Mouse (Mus musculus) embryonic facial prominence, embryonic 10.5 days (tissue): Measurements from ENCODE around the gene Itpk1. TPM values are rescaled to one million over a fixed set of nuclear protein-coding genes. Genes with fewer than 3 reads are reported as not detected.

Source experiments
- DNase-seq: peaks from one replicate; pipeline ENCODE4 v3.0.0-alpha.2; 2017; ENCODE audit warnings: low spot score
- H3K27ac ChIP-seq: fragments of 300-500 bp; sonication (generic); replicated peaks from 2 replicates; pipeline ENCODE4 v1.5.1; 2016; ENCODE audit warnings: mild to moderate bottlenecking
- H3K27me3 ChIP-seq: fragments of 300-500 bp; sonication (generic); replicated peaks from 2 replicates; pipeline ENCODE4 v1.6.1; 2016; ENCODE audit warnings: low read depth, mild to moderate bottlenecking; ENCODE audit not compliant: poor library complexity, severe bottlenecking
- H3K36me3 ChIP-seq: fragments of 300-500 bp; sonication (generic); replicated peaks from 2 replicates; pipeline ENCODE4 v1.6.1; 2016; ENCODE audit warnings: mild to moderate bottlenecking, moderate library complexity
- H3K4me1 ChIP-seq: fragments of 300-500 bp; sonication (generic); 2 replicates; pipeline ENCODE4 v1.6.1; 2016
- H3K4me3 ChIP-seq: fragments of 300-500 bp; sonication (generic); 2 replicates; pipeline ENCODE4 v1.5.1; 2016; ENCODE audit warnings: mild to moderate bottlenecking, moderate library complexity
- H3K9me3 ChIP-seq: fragments of 300-500 bp; sonication (generic); 2 replicates; pipeline ENCODE4 v1.6.1; 2016; ENCODE audit warnings: mild to moderate bottlenecking
- WGBS: fragments of 180-500 bp; shearing (Covaris S2); methylation state at CpG from one replicate; pipeline ENCODE4 v1.1.7; 2016; 5-methylcytosine and 5-hydroxymethylcytosine counted together
- polyA plus RNA-seq: library from polyadenylated mRNA; unstranded; fragments of >200 nt; fragmentation: Nextera tagmentation; extraction: Ambion mirVana; gene quantifications from 2 replicates; pipeline ENCODE4 v1.2.1, GENCODE M21; 2016

Itpk1 gene
- polyA plus RNA-seq, 1 experiment from 2014 or later, result 13.7 TPM

DNA sequence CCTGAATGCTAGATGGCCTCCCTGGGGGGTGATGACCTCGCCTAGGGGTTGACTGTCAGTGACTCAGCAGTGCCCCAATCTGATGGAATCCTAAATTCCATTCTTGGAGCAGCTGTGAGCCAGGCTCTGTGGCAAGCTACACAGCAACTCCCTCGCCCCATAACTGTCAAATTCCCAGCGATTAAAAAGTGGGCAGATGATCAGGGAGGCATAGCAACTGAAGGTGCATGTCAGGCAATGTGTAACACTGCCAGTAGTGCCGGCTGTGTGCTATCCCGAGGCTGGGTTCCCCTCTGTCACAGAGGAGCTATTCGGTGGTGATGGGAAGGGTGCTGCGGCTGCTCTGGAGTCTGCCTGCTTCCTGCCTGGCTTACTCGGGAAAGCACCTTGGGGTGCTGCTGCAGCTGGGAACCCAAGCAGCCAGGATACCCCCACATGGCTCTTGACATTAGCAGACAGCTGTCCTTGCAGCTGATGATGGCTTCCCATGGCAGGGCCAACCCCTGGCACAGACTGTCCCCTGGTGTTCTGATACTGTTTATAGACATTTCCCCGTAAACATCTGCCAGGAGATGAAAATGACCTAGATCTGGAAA lies 118.3 kb downstream of the Itpk1 start:
- Histone ChIP-seq H3K9me3 (no peaks in the 10 kb centered on the region), H3K4me3 (no peak overlapping the region), H3K4me1 (peaks cover 7% of the 10 kb centered on the region; the same call in 1 of the 2 replicates), H3K27me3 (no peaks in the 10 kb centered on the region), H3K36me3 (peaks cover 16% of the 10 kb centered on the region; the same call in 1 of the 2 replicates), H3K27ac (no peak overlapping the region)
- no peak for DNase-seq
- WGBS, result 88% methylated on average over 9 of the region's 9 CpGs

DNA sequence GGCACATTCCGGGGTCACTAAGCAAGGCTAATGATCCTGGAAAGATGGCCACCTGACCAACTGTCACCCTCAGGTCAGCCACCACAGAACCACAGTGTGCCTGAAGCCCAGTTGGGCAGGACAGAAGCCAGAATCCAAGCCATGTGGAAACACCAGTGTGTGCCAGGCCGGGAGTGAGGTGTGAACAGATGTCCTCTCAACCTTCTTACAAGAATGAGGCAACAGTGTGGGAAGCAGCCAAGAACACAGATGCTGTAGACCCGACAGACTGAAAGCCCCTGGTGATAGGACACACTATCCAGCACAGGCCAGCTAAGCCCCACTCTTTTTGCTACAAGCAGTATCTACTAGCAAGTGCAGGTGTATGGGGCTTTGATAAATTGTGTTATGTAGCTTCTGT lies 119.3 kb downstream of the Itpk1 start:
- Histone ChIP-seq H3K4me3 (no peak overlapping the region), H3K4me1 (peaks cover 7% of the 10 kb centered on the region; the same call in 1 of the 2 replicates), H3K36me3 (peaks cover 16% of the 10 kb centered on the region; the same call in 1 of the 2 replicates), H3K9me3 (no peaks in the 10 kb centered on the region), H3K27me3 (no peaks in the 10 kb centered on the region), H3K27ac (no peak overlapping the region)
- WGBS, result 88% methylated on average over 3 of the region's 3 CpGs
- DNase-seq, result no peak

DNA sequence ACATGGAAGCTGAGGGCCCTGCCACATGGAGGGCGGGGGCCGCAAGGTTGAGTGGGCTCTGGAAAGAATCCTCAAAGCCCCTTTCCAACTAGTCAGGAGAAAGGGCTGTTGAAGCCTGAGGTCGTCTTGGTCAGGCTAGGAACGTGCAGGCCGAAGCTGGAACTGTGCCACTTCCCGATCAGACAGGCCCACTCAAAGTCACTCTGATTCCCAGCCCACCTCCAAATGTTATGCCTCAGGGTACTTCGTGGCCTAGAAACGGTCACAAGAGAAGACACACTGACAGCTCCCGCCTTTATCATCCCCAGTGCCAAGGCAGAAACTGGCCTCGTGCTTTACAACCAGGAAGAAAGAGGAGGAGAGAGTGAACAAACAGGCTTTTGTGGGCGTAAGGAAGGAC lies 122.3 kb downstream of the Itpk1 start:
- Histone ChIP-seq H3K27ac (no peak overlapping the region), H3K4me1 (peaks cover 7% of the 10 kb centered on the region; the same call in 1 of the 2 replicates), H3K27me3 (no peaks in the 10 kb centered on the region), H3K4me3 (no peak overlapping the region), H3K9me3 (no peaks in the 10 kb centered on the region), H3K36me3 (peaks cover 20% of the 10 kb centered on the region; the same call in 1 of the 2 replicates)
- DNase-seq, result no peak
- WGBS, result 67% methylated on average over 11 of the region's 11 CpGs

GRCm38 (mm10) chr12:102581579-102582196 lies 123.0 kb downstream of the Itpk1 start:
- H3K4me3 ChIP-seq, result no peak overlapping the region
- H3K4me1 ChIP-seq, result peaks cover 7% of the 10 kb centered on the region; the same call in 1 of the 2 replicates
- H3K27ac ChIP-seq, result no peak overlapping the region
- no peak for DNase-seq
- no peaks in the 10 kb centered on the region for H3K27me3 ChIP-seq
- H3K9me3 ChIP-seq, result no peaks in the 10 kb centered on the region
- 77% methylated on average over 5 of the region's 5 CpGs for WGBS
- H3K36me3 ChIP-seq, result peaks cover 21% of the 10 kb centered on the region; the same call in 1 of the 2 replicates

DNA sequence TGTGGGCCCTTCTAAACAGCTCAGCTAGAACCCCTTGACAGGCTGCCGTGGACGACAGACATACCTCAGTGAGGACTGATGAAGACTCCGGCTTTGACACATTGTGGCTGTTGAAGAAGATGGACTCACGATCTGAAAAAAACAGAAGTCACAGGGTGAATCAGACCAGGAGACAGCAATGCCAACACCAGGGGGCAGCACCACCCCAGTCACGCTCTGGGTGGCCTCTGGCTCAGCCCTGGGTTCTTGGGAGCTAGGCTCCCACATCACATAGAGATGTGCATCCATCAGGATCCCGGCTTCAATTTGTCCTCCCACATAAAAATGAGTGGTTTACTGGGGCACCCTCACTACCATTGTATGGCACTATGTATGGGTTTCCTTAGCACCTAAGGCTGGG lies 125.7 kb downstream of the Itpk1 start:
- Histone ChIP-seq H3K36me3 (peaks cover 16% of the 10 kb centered on the region; the same call in 1 of the 2 replicates), H3K27me3 (no peaks in the 10 kb centered on the region), H3K4me3 (no peak overlapping the region), H3K4me1 (peaks cover 7% of the 10 kb centered on the region; the same call in 1 of the 2 replicates), H3K27ac (no peak overlapping the region), H3K9me3 (no peaks in the 10 kb centered on the region)
- WGBS, result 66% methylated on average over 6 of the region's 6 CpGs
- DNase-seq, result peak; percentile 80

GRCm38 (mm10) chr12:102576659-102577398 lies 127.9 kb downstream of the Itpk1 start:
- 83% methylated on average over 10 of the region's 10 CpGs for WGBS
- Histone ChIP-seq H3K9me3 (no peaks in the 10 kb centered on the region), H3K27ac (no peak overlapping the region), H3K36me3 (peaks cover 13% of the 10 kb centered on the region; the same call in 1 of the 2 replicates), H3K27me3 (no peaks in the 10 kb centered on the region), H3K4me3 (no peak overlapping the region), H3K4me1 (no peaks in the 10 kb centered on the region)
- no peak for DNase-seq

DNA sequence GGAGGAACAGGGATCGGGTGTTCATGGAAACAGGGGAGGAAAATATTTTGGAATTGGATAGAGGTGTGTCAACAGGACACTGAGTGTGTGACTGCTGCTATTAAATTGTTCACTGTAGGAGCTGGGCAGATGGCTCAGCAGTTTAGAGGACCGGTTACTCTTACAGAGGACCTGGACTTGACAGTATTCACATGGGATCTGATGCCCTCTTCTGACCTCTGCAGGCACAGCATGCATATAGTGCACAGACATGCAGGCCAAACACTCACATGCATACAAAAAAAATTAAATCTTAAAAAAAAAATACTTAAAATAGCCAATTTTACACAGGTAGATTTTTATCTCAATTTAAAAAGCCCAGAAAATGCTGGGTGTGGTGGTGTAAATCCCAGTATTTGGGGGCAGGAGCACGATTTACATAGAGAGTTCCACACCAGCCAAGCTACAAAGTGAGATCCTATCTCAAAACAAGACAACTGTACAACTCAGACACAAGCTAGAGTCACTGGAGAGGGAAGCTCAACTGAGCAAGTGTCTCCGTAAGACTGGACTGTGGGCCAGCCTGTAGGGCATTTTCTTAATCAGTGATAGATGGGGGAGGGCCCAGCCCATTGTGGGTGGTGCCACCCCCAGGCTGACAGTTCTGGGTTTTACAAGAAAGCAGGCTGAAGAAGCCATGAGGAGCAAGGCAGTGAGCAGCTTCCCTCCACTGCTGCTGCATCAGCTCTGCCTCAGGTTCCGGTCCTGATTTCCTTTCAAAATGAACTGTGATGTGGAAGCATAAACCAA lies 129.0 kb downstream of the Itpk1 start:
- H3K27ac ChIP-seq, result no peak overlapping the region
- no peaks in the 10 kb centered on the region for H3K9me3 ChIP-seq
- 79% methylated on average over 5 of the region's 5 CpGs for WGBS
- H3K4me1 ChIP-seq, result no peaks in the 10 kb centered on the region
- peaks cover 13% of the 10 kb centered on the region; the same call in 1 of the 2 replicates for H3K36me3 ChIP-seq
- no peak overlapping the region for H3K4me3 ChIP-seq
- DNase-seq, result no peak
- no peaks in the 10 kb centered on the region for H3K27me3 ChIP-seq

DNA sequence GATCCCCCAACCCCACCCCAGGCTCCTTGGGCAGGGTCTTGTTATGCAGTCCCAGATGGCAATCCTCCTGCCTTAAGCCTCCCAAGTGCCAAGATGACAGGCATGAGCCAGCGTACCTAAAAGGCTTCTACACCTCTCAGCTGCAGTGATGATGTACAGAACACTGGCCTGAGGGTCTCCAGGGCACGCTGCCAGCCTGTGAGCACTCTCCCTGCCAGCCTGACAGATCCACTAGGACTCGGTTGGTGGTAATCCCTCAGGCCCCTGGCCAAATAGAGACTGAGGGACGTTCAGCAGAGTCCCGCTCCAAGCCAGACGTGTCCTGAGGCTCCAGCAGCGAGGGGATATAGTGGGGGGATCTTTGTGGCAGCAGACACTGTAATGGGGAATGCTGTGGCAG lies 131.7 kb downstream of the Itpk1 start:
- no peak for DNase-seq
- H3K4me3 ChIP-seq, result no peak overlapping the region
- H3K9me3 ChIP-seq, result no peaks in the 10 kb centered on the region
- no peaks in the 10 kb centered on the region; the same call in 1 of the 2 replicates for H3K4me1 ChIP-seq
- 80% methylated on average over 7 of the region's 7 CpGs for WGBS
- peaks cover 21% of the 10 kb centered on the region for H3K36me3 ChIP-seq
- H3K27ac ChIP-seq, result no peak overlapping the region
- H3K27me3 ChIP-seq, result no peaks in the 10 kb centered on the region

DNA sequence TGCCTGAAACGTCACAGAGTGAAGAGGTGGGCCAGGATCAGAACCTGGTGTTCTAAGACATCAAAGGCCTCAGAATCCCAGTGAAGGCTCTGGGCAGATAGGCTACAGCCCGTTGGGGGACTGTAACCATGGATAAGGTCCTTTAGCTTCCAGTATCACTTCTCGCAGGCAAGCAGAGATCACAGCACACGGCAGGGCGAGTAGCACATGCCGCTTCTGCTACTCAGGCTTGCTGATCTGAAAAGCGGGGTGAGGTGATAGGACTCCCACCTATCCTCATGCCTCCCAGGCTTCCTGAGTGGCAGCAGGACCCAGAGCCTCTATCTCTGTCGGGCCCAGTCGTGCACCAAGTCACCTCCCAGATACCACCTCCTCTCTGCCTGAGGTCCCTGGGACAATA lies 133.1 kb downstream of the Itpk1 start:
- no peak overlapping the region for H3K4me3 ChIP-seq
- peaks cover 2% of the 10 kb centered on the region; the same call in 1 of the 2 replicates for H3K4me1 ChIP-seq
- DNase-seq, result no peak
- no peak overlapping the region for H3K27ac ChIP-seq
- 87% methylated on average over 9 of the region's 9 CpGs for WGBS
- no peaks in the 10 kb centered on the region for H3K9me3 ChIP-seq
- peaks cover 13% of the 10 kb centered on the region for H3K36me3 ChIP-seq
- no peaks in the 10 kb centered on the region for H3K27me3 ChIP-seq

DNA sequence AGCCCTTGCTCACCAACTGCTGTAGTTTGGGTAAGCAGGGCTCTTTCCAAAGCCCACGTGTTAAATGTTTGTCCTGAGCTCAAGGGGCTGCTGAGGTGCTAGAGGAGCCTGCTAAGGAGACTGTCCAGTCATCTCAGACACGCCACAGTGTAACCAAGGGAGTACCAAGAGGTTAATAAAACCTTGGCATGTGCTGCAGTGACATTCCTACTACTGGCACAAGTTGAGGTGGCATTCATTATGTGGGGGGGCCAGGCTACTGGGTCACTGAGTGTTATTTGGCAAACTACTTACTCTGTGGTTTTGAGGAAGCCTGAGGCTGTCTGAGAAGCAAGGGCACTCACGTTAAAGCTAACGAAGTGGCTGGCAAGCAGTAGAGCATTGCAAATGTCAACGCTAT lies 134.0 kb downstream of the Itpk1 start:
- Histone ChIP-seq H3K36me3 (peaks cover 13% of the 10 kb centered on the region), H3K9me3 (no peaks in the 10 kb centered on the region), H3K4me3 (no peak overlapping the region), H3K27ac (no peak overlapping the region), H3K4me1 (peaks cover 2% of the 10 kb centered on the region; the same call in 1 of the 2 replicates), H3K27me3 (no peaks in the 10 kb centered on the region)
- no peak for DNase-seq
- 87% methylated on average over 5 of the region's 5 CpGs for WGBS

DNA sequence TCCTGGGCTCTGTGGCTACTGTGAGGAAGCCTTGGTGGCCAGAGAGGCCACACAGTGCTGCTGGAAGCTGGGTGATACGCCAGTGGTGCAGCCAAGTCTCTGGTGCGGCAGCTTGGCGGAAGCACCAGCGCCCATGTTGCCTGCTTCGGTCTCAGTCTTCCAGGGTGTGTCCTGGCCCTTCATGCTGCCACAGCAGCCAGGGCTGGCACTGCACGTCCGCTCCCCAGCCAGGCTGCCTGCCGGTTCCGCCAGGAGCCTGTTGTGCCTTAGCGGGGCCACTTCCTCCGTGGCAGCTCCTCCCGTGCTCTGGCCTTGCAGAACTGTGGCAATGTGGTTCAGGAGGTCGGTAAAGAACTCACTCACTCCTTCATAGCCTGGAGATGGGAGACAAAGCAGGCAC lies 134.6 kb downstream of the Itpk1 start:
- Histone ChIP-seq H3K4me1 (peaks cover 2% of the 10 kb centered on the region; the same call in 1 of the 2 replicates), H3K27me3 (no peaks in the 10 kb centered on the region), H3K27ac (peak overlapping the region; percentile 55), H3K9me3 (no peaks in the 10 kb centered on the region), H3K36me3 (peaks cover 13% of the 10 kb centered on the region), H3K4me3 (no peak overlapping the region)
- 88% methylated on average over 13 of the region's 13 CpGs for WGBS
- DNase-seq, result no peak

DNA sequence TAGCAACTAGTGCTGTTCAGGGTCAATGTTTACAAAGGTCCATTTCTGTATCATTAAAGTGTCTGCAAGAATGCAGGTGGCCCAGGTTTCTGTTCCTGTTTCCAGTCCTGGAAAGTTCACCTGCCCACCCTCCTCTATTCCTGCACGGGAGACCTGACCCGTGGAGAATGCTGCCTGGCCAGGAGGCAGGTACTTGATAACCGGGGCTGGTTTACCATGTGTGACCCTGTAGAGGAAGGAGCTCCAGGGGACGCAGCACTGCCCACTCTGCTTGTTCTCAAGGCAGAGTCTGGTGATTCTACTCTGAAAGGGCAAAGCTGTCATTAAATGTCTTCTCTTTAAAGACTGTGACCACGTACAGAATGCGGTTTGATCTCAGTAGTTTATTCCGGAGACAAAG lies 136.5 kb downstream of the Itpk1 start:
- WGBS, result 81% methylated on average over 7 of the region's 7 CpGs

More for the DNA sequence above, 136.5 kb downstream of the Itpk1 start:
- no peak for DNase-seq
- Histone ChIP-seq H3K9me3 (no peaks in the 10 kb centered on the region), H3K27me3 (no peaks in the 10 kb centered on the region), H3K27ac (0 out of 2 replicates have a peak overlapping the region, but pooled peaks have one; percentile 45), H3K36me3 (peaks cover 13% of the 10 kb centered on the region), H3K4me1 (peaks cover 2% of the 10 kb centered on the region; the same call in 1 of the 2 replicates), H3K4me3 (no peak overlapping the region)
